Mouse (Mus musculus) T-cell, adult 66 days (primary cell): ENCODE measurements around the gene Lrrn4cl. TPM values are rescaled to one million over a fixed set of nuclear protein-coding genes. Genes with fewer than 3 reads are reported as not detected.

Source experiments
- total RNA-seq, 2 experiments: library from RNA; stranded (reverse); gene quantifications; 3 replicates in 1 of 2; 4 replicates in 1 of 2; pipeline ENCODE4 v1.2.4; 2023

Lrrn4cl gene
- total RNA-seq, 2 experiments from 2014 or later, result 0.96 to 1.5 TPM

Other genes with a start within 250 kb of the Lrrn4cl start
- not detected for gene Slc22a6, start 232.7 kb upstream of the Lrrn4cl start, total RNA-seq
- not detected for gene Chrm1, start 187.0 kb upstream of the Lrrn4cl start, total RNA-seq
- gene Slc3a2, start 127.4 kb upstream of the Lrrn4cl start, total RNA-seq, result 100 to 1,000 TPM; 186 to 208 TPM
- 10 to 100 TPM; 87.5 to 97.1 TPM for gene Wdr74, start 114.9 kb upstream of the Lrrn4cl start, total RNA-seq
- gene 1700092M07Rik, start 110.0 kb upstream of the Lrrn4cl start, total RNA-seq, result 10 to 100 TPM; 11.8 to 13.2 TPM
- 100 to 1,000 TPM; 226 to 241 TPM for gene Stx5a, start 109.4 kb upstream of the Lrrn4cl start, total RNA-seq
- 100 to 1,000 TPM; 459 to 471 TPM for gene Nxf1, start 93.7 kb upstream of the Lrrn4cl start, total RNA-seq
- 10 to 100 TPM; 46.9 to 48.0 TPM for gene Tmem223, start 79.8 kb upstream of the Lrrn4cl start, total RNA-seq
- gene Tmem179b, start 76.3 kb upstream of the Lrrn4cl start, total RNA-seq, result 10 to 100 TPM; 66.4 to 71.6 TPM
- 10 to 100 TPM; 13.8 to 17.4 TPM for gene Taf6l, start 64.4 kb upstream of the Lrrn4cl start, total RNA-seq
- gene Polr2g, start 52.2 kb upstream of the Lrrn4cl start, total RNA-seq, result 10 to 100 TPM; 60.3 to 66.7 TPM
- 1 to 10 TPM in 1 of 2 experiments, under 1 TPM in 1; 0.99 to 1.1 TPM for gene Zbtb3, start 48.2 kb upstream of the Lrrn4cl start, total RNA-seq
- gene Ttc9c, start 31.4 kb upstream of the Lrrn4cl start, total RNA-seq, result 10 to 100 TPM; 30.4 to 30.6 TPM
- gene Hnrnpul2, start 30.8 kb upstream of the Lrrn4cl start, total RNA-seq, result 100 to 1,000 TPM; 105 to 110 TPM
- gene AC129217.1, start 21.0 kb upstream of the Lrrn4cl start, total RNA-seq, result 10 to 100 TPM in 1 of 2 experiments, 1 to 10 TPM in 1; 2.4 to 17.5 TPM
- gene Bscl2, start 13.3 kb upstream of the Lrrn4cl start, total RNA-seq, result 10 to 100 TPM; 39.2 to 44.0 TPM
- not detected for gene Gng3, start 11.6 kb upstream of the Lrrn4cl start, total RNA-seq
- gene Ubxn1, start 20.7 kb downstream of the Lrrn4cl start, total RNA-seq, result 100 to 1,000 TPM; 115 to 121 TPM
- 10 to 100 TPM; 33.0 to 39.5 TPM for gene Uqcc3, start 30.2 kb downstream of the Lrrn4cl start, total RNA-seq
- 10 to 100 TPM; 13.4 to 24.7 TPM for gene Lbhd1, start 33.0 kb downstream of the Lrrn4cl start, total RNA-seq
- not detected for gene Gm49403, start 33.2 kb downstream of the Lrrn4cl start, total RNA-seq
- 10 to 100 TPM; 20.3 to 25.8 TPM for gene 1810009A15Rik, start 38.1 kb downstream of the Lrrn4cl start, total RNA-seq
- 1 to 10 TPM; 1.9 to 4.8 TPM for gene Gm49416, start 38.2 kb downstream of the Lrrn4cl start, total RNA-seq
- 10 to 100 TPM; 23.9 to 26.9 TPM for gene Ints5, start 42.2 kb downstream of the Lrrn4cl start, total RNA-seq
- gene Ganab, start 47.3 kb downstream of the Lrrn4cl start, total RNA-seq, result 100 to 1,000 TPM; 161 to 162 TPM
- 10 to 100 TPM; 57.0 to 61.4 TPM for gene B3gat3, start 69.6 kb downstream of the Lrrn4cl start, total RNA-seq
- gene Rom1, start 78.6 kb downstream of the Lrrn4cl start, total RNA-seq, result 1 to 10 TPM; 5.8 to 6.1 TPM
- 10 to 100 TPM; 91.2 to 97.8 TPM for gene Eml3, start 78.8 kb downstream of the Lrrn4cl start, total RNA-seq
- 100 to 1,000 TPM; 206 to 212 TPM for gene Mta2, start 91.1 kb downstream of the Lrrn4cl start, total RNA-seq
- 10 to 100 TPM; 31.6 to 34.9 TPM for gene Tut1, start 103.1 kb downstream of the Lrrn4cl start, total RNA-seq
- gene Eef1g, start 116.3 kb downstream of the Lrrn4cl start, total RNA-seq, result 100 to 1,000 TPM; 615 to 678 TPM
- 100 to 1,000 TPM; 113 to 135 TPM for gene Ahnak, start 138.5 kb downstream of the Lrrn4cl start, total RNA-seq
- not detected for gene Scgb1a1, start 237.2 kb downstream of the Lrrn4cl start, total RNA-seq